Mouse (Mus musculus) kidney, adult 2 months (tissue): ENCODE data around the gene Gm17662. TPM values are rescaled to one million over a fixed set of nuclear protein-coding genes. Genes with fewer than 3 reads are reported as not detected.

Source experiments
- DNase-seq: peaks from one replicate; pipeline ENCODE4 v3.0.0; 2021
- H3K27ac ChIP-seq: fragments of 200-500 bp; 2 replicates; pipeline ENCODE4 v1.5.1; 2012; ENCODE audit warnings: low read depth, low read length, control low read depth, inconsistent platforms; ENCODE audit not compliant: insufficient read depth
- H3K27me3 ChIP-seq: fragments of 200-500 bp; replicated peaks from 2 replicates; pipeline ENCODE4 v1.6.1; 2012; ENCODE audit warnings: mild to moderate bottlenecking, moderate library complexity, low read length, inconsistent platforms; ENCODE audit not compliant: control insufficient read depth, insufficient read depth
- H3K36me3 ChIP-seq: fragments of 200-500 bp; 2 replicates; pipeline ENCODE4 v1.6.1; 2012; ENCODE audit warnings: mild to moderate bottlenecking, moderate library complexity, low read length, inconsistent platforms; ENCODE audit not compliant: control insufficient read depth, insufficient read depth
- H3K4me1 ChIP-seq: fragments of 200-500 bp; 2 replicates; pipeline ENCODE4 v1.6.1; 2011; ENCODE audit warnings: low read length; ENCODE audit not compliant: control insufficient read depth, insufficient read depth
- H3K4me3 ChIP-seq: fragments of 200-500 bp; 2 replicates; pipeline ENCODE4 v1.5.1; 2011; ENCODE audit warnings: mild to moderate bottlenecking, low read depth, low read length, control low read depth; ENCODE audit not compliant: insufficient read depth
- CTCF ChIP-seq: fragments of 200-500 bp; conservative IDR thresholded peaks from 2 replicates; pipeline ENCODE4 v1.5.1; 2011; ENCODE audit warnings: low read depth, mild to moderate bottlenecking, control low read depth, low read length, moderate library complexity, mixed read lengths; ENCODE audit not compliant: insufficient read depth, insufficient read length
- POLR2A ChIP-seq: fragments of 200-500 bp; IDR thresholded peaks from one replicate; pipeline ENCODE4 v1.6.1; 2011; ENCODE audit warnings: low read depth, low read length, control low read depth
- WGBS: fragments of 180-500 bp; shearing (Covaris S2); methylation state at CpG from one replicate; pipeline ENCODE4 v1.1.7; 2018; 5-methylcytosine and 5-hydroxymethylcytosine counted together
- polyA plus RNA-seq: library from polyadenylated mRNA; depleted of rRNA; stranded (reverse); fragments of >200 nt; gene quantifications from 2 replicates; pipeline ENCODE4 v1.2.3, GENCODE M21; 2012; rRNA removed

Gene Gm17662
- polyA plus RNA-seq, 1 experiment, result not detected

DNA sequence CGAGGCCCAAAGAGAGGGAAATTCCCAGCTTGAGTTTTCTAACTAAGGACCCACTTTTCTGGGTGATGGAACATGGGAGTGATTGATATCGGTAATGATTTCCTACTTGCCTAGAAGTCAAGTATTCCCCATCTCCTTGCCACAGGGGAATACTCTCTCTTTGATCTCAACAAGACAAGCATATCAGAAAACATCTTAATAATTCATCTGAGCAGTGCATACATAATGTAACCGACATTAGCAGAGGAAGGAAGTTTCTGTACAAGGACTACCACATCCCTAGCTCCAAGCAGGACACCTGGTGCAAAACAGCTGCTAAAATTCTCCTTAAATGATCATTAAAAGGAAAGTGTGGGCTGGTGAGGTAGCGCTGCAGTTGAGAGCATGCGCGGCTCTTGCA lies 47.9 kb downstream of the Gm17662 start:
- H3K4me1 ChIP-seq, result no peaks in the 10 kb centered on the region
- TF ChIP-seq POLR2A (no peak), CTCF (no peak)
- 85% methylated on average over 6 of the region's 6 CpGs for WGBS
- no peak for DNase-seq
- H3K36me3 ChIP-seq, result no peaks in the 10 kb centered on the region
- no peak overlapping the region for H3K27ac ChIP-seq
- H3K27me3 ChIP-seq, result no peaks in the 10 kb centered on the region
- no peak overlapping the region for H3K4me3 ChIP-seq

Other genes starting within 250 kb of the Gm17662 start
- gene C8b, start 91.0 kb upstream of the Gm17662 start, polyA plus RNA-seq, result not detected in 2 replicates
- 10.4 and 14.4 TPM in 2 replicates for gene C8a, start 19.1 kb downstream of the Gm17662 start, polyA plus RNA-seq
- 0.41 and 0.48 TPM in 2 replicates for gene Fyb2, start 56.1 kb downstream of the Gm17662 start, polyA plus RNA-seq